Mouse (Mus musculus): Measurements from ENCODE around the gene Azi2.

Azi2 gene

DNA sequence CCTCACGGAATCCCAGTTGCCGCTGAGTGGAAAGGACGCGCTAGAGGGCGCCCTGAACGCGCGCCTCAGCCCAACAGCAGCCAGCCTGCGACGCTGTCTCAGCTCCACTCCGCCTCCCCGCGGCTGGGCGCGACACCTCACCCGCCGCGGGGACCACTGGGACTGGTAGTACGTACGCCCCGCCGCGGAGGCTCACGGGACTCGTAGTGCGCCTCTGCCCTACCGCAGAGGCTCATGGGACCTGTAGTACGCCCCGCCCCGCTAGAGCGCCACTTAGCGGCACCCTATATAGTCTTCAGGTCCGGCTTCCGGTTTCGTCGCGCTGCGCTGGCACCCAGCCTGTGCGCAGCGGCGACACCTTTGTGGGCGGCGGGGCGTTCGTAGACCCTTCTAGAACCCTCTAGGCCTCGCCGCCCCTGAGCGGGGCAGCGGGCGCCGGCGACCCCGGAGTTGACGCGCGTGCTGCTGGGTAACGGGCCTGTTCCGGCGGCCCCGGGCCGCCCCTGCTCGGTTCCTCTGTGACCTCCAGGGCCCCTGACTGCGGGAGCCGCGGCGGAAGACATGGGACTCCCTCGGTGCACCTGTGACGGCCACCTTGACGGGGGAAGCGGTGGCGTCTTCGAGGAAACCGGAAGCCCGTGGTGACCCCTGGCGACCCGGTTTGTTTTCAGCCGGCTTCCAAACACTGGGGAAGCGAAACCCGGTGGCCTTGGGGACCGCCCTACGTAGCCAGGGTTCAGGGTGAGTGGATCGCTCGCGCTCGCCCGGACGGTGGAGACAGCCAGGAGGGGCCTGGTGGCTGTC, at the start of gene Azi2:
TSS of gene Azi2 (plus strand) at position 282 of the 804 bp plus-strand sequence.
- peak; percentile 99 for DNase-seq (ENCODE audit: extremely low read depth, insufficient read length, low spot score)

DNA sequence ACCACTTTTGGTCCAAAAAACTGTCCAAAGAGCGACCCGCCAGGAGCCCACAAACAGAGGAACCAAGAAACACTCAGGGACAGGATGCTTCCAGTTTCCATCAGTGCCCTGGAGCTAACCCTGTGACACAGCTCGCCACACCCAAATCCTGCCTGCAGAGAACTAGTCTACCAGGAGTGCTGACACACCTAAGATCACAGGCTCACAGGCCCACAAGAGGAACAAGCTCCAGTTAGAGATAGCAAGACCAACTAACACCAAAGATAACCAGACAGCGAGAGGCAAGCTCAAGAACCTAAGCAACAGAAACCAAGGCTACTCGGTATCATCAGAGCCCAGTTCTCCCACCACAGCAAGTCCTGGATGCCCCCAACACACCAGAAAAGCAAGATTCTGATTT, 43.7 kb upstream of the Azi2 start:
- DNase-seq (ENCODE audit: extremely low read depth, insufficient read length, low spot score) = no peak

DNA sequence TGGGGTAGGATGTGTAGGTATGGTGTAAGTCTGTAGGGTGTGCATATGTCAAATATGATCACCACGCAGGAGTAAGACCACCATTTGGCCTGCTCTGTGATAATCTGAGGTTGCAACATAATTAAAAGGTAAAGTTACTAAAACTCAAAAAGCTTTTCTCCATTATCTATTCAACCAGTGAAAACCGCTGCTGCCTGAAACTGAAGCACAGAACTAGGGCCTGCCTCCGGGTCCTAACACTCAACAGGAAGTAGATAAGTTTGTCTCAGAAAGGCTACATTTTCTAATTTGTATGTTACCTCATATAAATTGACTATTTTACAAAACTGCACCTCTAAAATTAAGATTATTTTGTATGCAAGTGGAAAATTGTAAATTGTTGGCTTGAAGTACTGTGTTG, 38.8 kb upstream of the Azi2 start:
- DNase-seq (ENCODE audit: extremely low read depth, insufficient read length, low spot score) = no peak

DNA sequence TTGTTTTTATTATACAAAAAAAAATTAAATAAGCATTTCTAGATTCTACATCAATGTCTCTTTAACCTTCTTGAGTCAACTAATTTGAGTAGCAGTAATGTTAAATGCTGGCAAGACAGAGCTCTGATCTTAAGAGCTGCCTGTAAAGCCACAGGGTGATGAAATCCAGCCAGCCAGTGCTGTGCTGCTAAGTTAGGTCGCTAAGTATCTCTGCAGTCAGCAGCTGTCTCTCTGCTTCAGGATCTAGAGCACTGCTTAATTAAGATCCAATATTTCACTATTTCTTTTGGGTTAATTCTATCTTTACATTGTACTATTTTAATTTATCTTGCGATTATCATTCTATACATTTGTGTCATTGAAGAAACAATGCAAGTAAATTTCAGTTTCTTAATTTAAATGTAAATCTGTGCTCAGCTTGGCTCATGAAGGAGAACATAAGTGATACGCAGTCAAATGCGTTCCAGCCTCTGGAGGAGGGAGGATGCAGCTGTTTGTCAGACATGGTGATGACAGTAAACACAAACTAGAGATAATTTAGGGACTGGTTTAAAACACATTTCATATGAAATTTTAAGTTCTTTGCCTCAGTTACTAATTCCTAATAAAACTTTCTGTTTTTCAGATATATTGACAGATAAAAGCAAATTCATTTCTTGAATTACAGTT, 36.9 kb upstream of the Azi2 start:
- DNase-seq (ENCODE audit: extremely low read depth, insufficient read length, low spot score) = no peak

DNA sequence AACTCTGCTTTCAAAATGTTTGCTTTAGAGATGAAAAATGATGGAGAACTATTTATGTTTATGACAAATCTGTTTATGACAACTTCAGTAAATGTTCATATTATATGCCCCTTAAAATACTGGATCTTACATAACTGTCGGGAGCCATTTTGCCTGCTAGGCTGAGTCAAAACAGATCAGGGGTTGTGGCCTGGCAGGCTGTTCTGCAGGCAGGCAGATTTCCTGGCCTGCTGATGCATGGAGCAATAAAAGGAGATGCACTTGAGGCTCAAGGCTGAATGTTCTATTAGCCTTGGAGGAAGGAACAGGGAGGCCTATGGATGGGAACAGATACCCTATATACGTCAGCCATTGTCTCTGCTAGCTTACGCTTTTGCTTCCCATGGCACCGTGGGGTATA, 36.4 kb upstream of the Azi2 start:
- DNase-seq (ENCODE audit: extremely low read depth, insufficient read length, low spot score) = no peak

DNA sequence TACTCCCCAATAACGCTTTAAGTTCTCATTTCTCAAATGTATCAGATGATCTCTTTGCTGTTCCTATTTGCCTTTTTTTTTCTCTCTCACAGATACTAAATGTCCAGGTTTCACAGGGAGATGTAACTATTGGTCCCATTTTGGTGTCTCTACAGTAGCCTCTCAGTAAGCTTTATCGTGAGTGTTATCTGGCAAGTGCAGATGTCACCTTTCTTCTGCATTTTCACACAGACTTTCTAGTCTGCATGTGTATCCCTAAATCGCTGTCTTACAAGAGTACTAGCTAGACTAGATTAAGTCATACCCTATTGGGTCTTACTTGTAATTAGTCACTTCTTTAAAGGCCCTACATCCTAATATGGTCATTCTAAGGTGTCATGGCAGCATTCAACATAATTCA, 27.4 kb upstream of the Azi2 start:
- DNase-seq (ENCODE audit: extremely low read depth, insufficient read length, low spot score) = no peak

DNA sequence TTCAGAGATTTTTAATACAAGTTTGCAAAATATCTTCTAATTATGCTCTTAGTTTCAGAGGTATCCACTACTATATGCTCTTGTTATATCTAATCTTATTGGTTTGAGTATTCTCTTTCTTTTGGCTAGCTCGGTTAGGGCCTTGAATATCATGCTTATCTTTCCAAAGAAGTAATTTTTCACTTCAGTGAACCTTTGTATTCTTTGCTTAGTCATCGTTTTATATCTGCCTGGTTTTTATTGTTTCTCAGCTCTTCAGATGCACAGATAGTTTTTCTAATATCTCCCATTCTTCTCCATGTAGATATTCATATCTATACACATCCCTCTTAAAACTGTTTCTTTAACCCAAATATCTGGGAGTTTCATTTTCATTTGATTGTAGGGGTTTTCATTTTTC, 15.3 kb upstream of the Azi2 start:
- no peak for DNase-seq (ENCODE audit: extremely low read depth, insufficient read length, low spot score)

DNA sequence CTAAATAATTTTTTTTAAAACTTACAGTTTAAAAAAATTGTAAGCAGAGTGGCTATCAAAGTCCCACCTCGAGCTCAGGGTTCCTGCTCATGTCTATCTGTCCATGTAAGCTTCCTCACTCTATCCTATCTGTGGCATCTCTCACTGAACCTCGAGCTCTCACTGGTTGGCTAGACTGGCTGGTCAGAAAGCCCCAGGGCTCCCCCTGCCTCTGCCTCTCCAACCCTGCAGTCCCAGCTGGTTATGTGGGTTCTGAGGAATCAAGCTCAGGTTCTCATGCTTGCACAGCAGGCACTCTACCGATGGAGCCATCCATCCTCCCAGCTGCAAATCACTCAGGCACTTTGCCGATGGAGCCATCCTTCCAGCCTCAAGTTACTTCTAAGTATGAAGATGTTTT, 10.8 kb upstream of the Azi2 start:
- no peak for DNase-seq (ENCODE audit: extremely low read depth, insufficient read length, low spot score)

DNA sequence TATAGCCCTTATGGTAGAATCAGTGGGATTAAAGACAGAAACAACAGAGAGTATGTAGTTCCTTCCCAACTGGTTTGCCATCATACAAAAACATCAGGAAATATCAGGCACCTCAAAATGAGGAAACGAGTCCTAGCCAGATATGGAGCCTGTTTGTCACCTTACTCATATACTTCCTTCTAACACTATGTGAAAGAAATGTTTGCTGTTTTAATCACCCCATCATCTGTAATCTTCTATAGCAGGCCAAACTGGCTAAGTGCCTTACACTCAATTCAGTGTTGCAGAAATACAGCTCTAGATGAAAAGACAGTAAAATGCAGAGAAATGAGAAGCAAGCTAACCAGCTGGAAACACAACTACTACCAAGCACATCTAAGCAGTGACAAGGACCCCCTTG, 10.0 kb upstream of the Azi2 start:
- DNase-seq (ENCODE audit: extremely low read depth, insufficient read length, low spot score) = no peak

DNA sequence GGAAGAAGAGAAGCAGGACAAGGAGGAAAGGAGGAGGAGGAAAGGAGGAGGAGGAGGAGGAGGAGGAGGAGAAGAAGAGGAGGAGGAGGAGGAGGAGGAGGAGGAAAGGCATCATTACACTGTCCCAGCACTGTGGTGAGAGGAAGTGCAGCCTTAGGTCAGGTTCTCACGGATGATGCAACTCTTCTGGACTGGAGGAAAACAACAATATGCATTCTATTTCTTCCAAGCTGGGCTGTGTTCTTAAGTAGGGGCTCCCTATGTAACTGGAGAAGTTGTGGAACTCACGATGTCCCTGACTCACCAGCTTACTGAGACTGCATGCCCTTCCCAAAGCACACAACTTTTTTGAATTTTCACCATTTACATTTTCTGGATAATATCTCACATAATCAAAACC, 8.6 kb upstream of the Azi2 start:
- DNase-seq (ENCODE audit: extremely low read depth, insufficient read length, low spot score) = no peak

DNA sequence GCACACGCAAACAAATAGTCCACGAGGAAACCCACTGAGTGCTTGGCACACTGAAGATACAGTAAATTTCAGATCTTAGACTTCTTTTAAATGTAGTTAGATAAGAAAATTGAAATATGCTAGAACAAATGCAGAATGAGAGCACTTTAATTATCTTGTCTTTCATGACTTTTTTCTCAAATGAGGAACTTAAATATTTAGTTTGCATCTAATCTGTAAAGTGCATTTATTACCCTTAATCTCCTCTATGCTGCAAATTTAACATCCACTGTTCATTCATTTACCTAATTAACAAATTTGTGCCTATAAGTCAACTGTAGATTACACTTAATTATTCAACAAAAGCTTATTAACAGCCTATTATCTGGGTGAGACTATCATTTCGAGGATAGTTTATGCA, 5.3 kb upstream of the Azi2 start:
- no peak for DNase-seq (ENCODE audit: extremely low read depth, insufficient read length, low spot score)

DNA sequence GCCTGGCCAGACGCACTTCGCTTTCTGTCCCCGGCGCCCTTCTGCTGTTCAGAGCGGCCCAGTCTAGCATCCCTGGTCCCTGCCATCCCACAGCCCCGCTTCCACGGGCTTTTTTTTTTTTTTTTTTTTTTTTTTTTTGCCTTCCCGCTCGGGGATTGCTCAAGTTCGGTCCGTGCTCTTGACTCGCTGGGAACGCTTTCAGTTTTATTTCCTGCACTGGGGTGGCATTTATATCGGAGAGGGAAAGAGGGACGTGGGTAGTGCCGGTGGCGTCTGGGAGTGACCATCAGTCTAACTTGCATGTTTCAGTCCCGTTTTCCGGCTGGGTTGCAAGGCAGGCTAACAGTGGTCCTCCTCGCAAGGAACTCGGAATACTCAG, 712 bp downstream of the Azi2 start:
- no peak for DNase-seq (ENCODE audit: extremely low read depth, insufficient read length, low spot score)

DNA sequence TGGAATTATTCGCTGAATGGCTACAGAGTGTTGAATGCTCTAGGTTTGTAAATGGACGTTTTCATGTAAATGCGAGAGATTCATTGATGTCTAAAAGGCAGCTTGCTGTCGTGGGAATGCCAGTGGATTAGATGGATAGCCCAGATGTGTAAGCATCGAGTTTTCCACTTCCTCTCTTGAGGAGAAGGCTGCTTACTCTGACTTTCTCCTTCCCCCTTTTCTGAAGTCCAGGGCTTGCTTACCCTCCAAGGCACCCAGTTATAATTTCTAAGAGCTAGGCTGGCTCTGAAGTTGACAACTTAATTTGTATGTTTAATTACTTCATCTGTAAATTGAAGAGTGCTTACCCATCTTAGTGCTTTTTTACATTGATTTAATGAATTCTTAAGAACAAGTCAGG, 1.3 kb downstream of the Azi2 start:
- no peak for DNase-seq (ENCODE audit: extremely low read depth, insufficient read length, low spot score)

DNA sequence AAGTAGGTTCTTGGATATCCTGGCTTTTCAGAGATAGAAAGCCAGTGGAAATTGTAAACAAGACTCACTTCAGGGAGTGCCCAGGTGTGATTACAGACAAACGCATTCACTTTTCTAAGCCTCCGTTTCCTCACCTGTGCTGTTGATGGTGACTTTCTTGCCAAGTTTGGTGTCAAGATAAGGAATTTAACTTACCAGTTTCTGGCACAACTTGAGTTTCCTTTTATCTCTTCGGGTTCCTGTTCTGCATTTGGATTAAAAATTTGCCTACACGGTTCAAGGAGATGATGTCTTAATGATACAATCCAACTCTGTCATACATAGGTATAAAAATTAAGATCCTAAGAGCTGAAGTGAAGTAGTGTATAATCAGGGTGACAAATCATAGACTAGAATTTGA, 2.4 kb downstream of the Azi2 start:
- no peak for DNase-seq (ENCODE audit: extremely low read depth, insufficient read length, low spot score)

DNA sequence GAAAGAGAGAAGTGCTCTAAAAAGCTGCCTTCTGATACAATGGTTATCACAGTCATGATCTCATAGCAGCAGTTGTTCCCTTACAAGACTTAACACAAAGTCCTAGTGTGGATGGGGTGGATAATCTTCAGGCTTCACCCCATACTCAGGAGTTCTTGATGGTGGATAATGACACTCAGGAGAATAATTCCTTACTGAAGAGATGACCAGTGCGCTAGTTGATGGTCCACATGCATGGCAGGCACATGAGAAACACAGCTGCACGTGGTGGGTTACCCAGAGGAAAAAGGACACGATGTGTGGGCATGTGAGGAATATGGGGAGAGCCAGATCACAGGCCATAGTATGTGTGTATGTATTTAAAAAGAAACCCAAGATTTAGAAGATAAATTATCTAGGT, 3.3 kb downstream of the Azi2 start:
- no peak for DNase-seq (ENCODE audit: extremely low read depth, insufficient read length, low spot score)

DNA sequence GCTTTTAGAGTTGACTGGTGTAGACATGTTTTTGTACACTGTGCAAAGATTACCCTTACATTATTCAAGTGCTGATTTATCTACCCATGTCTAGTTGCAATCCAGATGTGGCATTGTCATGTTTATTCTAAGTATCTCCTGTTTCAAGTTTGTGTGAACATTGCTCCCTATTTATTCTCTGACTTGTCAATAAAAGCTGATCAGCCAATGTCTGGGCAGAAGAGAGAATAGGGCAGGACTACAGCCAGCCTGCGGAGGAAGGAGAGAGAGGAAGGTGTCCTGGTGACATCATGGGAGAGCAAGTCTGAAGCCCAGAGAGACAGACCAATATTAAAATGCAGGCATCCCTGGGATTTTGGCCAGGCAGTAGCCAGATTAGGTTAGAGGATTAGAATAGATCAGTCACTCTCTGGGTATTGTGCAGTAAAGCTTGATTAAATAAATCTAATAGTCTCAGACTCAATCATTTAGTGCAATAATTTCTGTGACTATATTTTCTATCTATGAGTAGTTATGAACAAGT, 4.8 kb downstream of the Azi2 start:
- DNase-seq (ENCODE audit: extremely low read depth, insufficient read length, low spot score) = no peak

DNA sequence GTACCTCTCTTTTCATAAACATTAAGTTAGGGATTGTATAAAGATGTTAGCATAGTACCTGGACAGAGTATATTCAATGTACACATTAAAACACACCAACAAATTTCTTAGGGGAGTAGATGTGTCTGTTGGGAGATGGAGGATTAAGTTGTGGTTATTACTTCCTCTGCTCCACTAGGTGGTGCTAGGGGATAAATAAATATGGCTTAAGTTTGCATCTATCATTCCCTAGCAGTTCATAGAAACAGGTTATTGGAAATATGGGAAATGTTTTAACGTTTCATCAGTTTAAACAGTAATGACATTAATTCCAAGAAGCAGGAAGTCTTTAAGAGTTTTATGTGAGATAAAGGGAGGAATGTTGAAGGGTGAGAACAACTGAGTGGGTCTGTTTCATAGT, 13.0 kb downstream of the Azi2 start:
- no peak for DNase-seq (ENCODE audit: extremely low read depth, insufficient read length, low spot score)

DNA sequence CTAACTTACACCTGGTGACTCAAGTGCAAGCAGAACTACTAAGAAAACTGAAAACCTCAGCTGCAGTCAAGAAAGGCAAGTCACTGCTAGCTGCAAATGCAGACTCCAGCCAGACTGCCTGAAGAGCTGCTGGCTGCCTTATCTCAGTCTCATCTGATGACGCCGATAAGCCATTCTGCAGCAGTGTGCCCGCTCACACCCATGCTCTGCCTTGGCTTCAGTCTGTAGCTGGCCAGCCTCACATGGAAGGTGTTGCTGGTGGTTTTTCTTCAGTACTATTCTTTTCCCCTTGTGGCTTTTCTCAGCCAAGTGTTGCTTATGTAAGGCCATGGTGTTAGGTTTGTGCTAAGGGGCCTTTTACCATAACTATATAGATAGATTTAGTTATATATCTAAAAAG, 18.8 kb downstream of the Azi2 start:
- DNase-seq (ENCODE audit: extremely low read depth, insufficient read length, low spot score) = no peak

DNA sequence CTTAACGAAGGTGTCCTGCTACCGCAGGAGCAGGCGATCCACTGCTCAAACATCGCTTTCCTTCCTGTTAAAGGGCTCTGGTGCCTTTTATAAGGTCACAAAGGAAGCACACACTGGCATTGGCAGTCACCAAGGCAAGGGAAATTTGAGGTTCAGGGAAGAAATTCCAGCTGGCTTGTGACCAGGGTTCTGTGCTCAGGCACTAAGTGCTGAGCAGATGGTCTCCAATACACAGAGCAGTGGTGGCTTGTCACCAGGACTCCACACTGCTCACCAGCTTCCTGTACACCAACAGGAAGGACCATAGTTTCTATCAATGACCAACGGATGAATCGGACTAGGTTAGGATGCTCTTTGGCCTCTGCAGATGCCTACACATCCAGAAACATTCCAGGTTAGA, 30.1 kb downstream of the Azi2 start:
- DNase-seq (ENCODE audit: extremely low read depth, insufficient read length, low spot score) = no peak

DNA sequence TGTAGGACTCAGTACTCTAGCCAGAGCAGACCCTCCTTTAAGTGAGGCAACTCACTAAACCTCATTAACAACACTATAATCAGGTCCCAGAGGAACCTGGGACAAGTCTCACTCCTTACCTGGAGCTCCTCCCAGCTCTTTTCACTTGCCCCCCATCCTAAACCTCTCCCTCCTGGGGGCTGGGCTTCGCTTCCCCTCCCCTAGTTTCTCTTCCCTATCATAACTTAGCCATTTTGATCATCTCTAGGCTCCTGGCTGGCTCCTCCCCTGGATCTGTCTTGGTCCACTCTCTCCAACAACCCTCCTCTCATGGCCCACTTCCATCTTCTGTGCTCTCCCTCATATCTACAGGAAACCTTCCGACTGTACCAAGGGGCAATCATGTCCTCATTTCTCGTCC, 31.0 kb downstream of the Azi2 start:
- DNase-seq (ENCODE audit: extremely low read depth, insufficient read length, low spot score) = no peak

DNA sequence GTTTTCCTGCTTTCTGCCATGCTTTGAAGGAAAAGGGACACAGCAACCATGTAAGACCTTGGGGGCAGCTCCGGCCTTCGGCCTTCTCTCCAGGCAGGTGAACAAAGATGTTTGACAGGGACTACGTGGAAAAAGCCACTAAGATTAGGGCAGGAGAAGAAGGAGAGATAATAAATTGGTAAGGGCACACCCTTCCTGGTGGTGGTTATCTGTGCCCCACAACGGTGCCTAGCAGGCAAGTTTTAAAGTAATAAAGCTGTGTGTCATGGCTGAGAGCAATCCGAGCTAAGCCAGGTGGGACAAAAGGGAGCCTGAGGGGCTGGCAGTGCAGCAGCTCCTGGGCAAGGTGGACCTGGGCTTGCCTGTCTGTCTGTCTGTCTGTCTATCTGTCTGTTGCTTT, 31.8 kb downstream of the Azi2 start:
- no peak for DNase-seq (ENCODE audit: extremely low read depth, insufficient read length, low spot score)

DNA sequence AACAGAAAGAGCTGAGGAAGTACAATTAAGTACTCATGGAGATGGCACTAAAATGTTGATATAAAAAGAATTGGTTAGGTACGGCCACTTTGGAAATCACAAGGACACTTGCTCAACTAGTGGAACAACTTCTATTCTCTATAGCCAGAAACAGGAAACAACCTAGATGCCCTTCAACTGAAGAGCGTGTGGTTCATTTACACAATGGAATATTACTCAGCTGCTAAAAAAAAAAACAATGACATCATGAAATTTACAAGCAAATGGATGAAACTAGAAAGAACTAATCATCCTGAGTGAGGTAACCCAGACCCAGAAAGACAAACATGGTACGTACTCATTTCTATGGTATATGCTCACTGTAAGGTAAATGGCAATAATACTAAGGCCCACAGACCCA, 33.1 kb downstream of the Azi2 start:
- no peak for DNase-seq (ENCODE audit: extremely low read depth, insufficient read length, low spot score)
